Mouse (Mus musculus) erythroblast, adult 5-6 weeks (primary cell): ENCODE results near the gene Fcho1. TPM values are rescaled to one million over a fixed set of nuclear protein-coding genes. Genes with fewer than 3 reads are reported as not detected.

Source experiments
- ATAC-seq: replicated peaks from 2 replicates; pipeline ENCODE4 v1.8.0; 2016; ENCODE audit warnings: moderate number of reproducible peaks, mild to moderate bottlenecking, moderate TSS enrichment, inconsistent platforms; ENCODE audit not compliant: poor library complexity, low FRiP score, severe bottlenecking
- total RNA-seq, 2 experiments: library from RNA; stranded (forward) in 1 of 2; stranded (reverse) in 1 of 2; fragments of 150-400 nt in 1 of 2; fragments of 200-764, 138-1000 nt in 1 of 2; gene quantifications; 2 replicates each; pipeline versions ENCODE4 v1.2.3 to v1.2.4; 2015 to 2017; ENCODE audit warnings: low replicate concordance in 2 of 2

Gene Fcho1
- total RNA-seq, 2 experiments from 2014 or later: 20.2 to 44.8 TPM

DNA sequence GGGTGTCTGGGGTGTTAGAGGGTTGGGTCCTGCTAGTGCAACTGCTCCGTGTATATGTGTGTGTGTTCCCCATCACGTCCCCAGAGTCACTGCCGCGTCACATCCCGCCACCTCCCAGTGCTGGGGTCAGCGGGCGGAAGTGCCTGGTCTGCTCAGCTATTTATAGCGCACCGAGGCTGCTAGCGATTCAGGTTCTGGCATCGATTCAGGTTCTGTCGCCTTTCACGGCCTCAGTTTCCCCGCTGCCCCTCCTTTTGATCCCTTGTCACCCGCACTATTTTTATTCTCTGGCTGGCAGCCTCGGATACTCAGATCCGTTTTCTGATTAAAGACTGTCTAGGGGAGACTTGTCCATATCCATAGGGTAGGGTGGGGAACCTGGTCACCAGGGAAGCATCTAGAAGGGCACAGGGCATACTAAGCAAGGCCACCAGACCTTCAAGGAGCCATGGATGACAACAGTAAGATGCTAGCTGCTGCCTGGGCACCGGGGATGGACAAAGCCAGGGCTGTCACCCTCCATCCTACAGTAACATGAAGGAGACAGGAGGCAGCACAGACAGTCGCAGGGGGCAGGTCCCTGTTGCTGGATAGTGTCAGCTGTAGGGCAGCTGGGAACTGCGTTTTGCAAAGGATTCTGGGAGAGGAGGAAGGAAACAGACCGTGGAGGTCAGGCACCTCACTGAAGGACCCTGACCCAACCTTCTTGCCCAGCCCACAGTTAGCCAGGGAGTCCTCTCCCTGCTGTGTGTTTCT is 57.1 kb downstream of the Fcho1 start:
- no peak for ATAC-seq

DNA sequence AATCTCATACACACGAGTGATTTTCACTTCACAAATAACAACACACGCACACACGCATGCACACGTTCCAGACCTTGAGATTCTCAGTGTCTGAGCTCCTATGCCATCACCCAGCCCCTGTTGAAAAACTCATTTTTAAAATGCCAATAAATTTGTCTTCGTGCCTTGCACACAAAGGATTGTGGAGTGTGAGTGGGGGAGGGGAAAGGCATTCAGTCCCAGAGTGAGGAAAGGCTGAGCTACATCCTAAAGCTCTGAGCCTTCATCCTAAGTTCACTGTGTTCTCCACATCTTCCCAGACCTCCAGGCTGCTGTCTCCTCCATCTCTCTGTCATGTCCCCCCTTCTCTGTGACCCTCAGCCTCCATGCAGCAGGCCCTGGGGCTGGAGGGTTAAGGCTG is 58.3 kb downstream of the Fcho1 start:
- ATAC-seq: no peak

DNA sequence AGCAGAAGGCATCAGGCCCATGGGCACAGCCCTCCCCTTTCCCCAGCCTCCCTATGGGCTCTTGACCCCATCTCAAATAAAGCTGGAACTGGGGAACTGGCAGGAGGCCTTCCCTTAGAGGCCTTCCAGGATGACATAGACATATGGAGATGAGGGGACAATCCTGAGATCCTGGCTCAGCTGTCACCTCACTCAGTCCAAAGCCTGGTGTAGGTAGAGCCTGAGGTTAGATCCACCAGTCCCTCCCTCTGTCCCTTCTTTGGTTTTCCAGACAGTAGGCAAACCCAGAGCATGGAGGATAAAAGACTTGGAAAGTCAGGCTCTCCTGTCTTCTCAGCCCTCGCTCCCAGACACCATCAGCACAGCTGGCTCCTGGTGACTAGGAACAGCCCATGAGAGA is 58.7 kb downstream of the Fcho1 start:
- ATAC-seq: no peak

DNA sequence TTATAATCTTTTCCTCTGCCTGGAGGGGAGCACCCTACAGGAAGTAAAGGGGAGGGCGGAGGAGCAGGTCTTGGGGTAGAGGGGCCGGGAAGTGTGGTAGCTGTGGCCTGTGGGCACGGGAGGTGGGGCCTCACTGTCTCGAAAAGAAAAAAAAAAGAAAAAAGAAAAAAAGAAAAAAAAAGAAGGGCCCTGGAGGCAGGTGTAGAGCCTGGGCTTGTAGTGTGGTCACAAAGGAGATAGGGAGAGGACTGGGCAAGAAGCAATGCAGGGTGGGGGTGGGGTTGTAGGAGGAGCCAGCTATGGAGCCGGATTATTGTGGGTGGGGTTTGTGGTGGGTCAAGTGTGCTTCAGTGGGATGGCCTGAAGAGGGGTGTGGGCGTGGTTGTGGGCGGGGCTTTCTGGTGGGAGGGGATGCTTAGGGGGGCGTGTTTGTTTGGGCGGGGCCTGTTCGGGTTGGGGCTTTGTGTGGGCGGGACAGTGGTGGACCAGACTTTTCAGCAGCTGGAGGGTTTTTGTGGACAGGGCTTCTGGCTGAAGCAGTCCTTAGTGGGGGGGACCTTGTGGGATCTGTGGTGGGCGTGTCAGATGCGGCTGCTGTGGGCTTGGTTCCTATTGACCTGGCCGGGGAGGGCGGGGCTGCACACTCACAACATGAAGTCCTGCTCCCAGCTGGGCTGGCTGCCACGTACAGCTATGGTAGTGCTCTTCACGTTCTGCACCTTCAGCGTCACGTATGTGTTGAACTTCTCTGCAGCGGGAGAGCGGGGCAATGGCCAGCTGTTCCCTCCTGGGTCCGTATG is 60.0 kb downstream of the Fcho1 start:
- no peak for ATAC-seq

DNA sequence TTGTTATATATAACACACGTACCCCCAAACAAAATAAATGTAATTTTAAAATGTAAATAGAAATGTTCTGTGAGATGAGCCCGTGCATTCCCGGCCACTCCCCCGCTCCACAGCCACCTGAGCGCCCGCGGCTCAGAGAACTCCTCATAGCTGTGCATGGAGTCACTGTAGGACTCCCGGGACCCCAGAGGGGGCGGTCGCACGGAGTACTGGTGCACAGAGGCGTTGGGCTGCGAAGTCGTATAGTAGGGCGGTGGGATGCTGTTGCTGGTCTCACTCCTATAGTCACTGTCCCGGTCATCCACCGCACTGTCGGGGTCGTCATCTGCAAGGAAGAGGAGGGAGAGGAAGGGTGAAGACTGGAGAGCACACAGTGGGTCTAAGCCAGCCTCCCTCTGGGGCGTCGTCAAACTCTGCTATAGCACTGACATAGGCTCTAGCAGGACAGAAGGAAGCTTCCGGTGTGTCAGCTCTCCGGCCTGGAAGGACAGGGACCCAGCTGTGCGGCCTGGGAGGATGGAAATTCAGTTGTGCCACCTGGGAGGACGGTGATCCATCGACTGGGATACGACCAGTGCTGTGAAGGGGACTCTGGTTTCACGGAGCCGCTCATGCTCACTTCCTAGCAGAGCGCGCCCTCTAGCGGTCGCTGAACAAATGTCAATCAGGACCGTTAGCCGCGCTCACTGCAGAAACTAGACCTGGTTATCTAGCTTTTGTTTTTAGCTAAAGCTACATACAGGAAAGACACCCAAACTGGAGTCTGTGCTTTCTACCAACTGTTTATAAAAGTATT is 65.0 kb downstream of the Fcho1 start:
- ATAC-seq: peak; percentile 70

DNA sequence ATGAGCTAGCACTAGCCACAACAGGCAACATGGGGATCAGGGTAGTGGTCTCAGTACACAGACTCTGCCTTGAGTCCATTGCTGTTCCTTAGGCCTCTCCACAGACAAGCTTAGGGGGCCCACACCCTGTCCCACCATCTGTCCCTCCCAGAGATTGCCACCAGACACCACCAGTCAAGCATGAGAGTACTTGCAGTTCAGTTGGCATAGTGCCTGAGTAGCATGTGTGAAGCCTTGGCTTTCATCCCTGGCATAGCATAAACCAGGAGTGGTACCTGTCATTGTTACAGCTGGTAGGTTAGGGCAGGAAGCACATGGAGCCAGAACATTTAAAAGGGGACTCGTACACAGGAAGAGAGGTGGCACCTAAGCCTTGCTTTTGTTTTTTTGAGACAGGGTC is 65.8 kb downstream of the Fcho1 start:
- no peak for ATAC-seq

DNA sequence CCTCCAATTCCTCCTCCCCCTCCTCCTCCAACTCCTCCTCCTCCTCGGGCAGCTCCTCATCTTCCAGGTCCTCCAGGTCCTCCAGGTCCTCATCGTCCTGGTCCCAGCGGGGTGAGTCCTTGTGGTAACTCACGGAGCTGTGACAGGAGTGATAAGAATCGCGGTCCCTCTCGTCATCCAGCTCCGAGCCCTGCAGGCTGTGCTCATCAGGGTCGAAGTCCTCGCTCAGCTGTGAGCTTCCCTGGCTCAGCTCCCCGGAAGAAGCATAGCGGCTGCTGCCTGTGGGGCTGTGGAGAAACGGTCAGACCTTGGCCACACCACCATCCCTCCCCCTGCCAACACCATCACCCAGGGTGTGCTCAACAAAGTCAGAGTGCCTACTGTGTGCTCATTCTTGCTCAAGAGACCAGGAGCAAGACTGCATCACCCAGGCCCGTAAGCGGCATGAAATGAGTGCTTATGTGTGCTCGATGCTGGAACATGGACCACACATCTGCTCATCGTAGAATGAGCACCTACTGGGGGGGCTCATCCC is 66.9 kb downstream of the Fcho1 start:
- no peak for ATAC-seq

Other genes with a start within 250 kb of the Fcho1 start
- 0.21 TPM in 1 of 2 replicates, not detected in the other for gene Ano8, start 239.8 kb downstream of the Fcho1 start, total RNA-seq (2015; ENCODE audit: low replicate concordance)
- gene Ano8, start 239.8 kb downstream of the Fcho1 start, total RNA-seq (2017; ENCODE audit: low replicate concordance): 0.14 TPM in 1 of 2 replicates, not detected in the other
- gene Gtpbp3, start 237.6 kb downstream of the Fcho1 start, total RNA-seq (2015; ENCODE audit: low replicate concordance): 0.58 and 3.1 TPM in 2 replicates
- gene Gtpbp3, start 237.6 kb downstream of the Fcho1 start, total RNA-seq (2017; ENCODE audit: low replicate concordance): 1.7 and 3.9 TPM in 2 replicates
- 0.84 TPM in 1 of 2 replicates, not detected in the other for gene Plvap, start 214.0 kb downstream of the Fcho1 start, total RNA-seq (2015; ENCODE audit: low replicate concordance)
- 0.26 TPM in 1 of 2 replicates, not detected in the other for gene Plvap, start 214.0 kb downstream of the Fcho1 start, total RNA-seq (2017; ENCODE audit: low replicate concordance)
- not detected in 2 replicates for gene Ccdc194, start 200.0 kb downstream of the Fcho1 start, total RNA-seq (2015; ENCODE audit: low replicate concordance)
- not detected in 2 replicates for gene Ccdc194, start 200.0 kb downstream of the Fcho1 start, total RNA-seq (2017; ENCODE audit: low replicate concordance)
- 5.6 and 7.7 TPM in 2 replicates for gene Bst2, start 188.3 kb downstream of the Fcho1 start, total RNA-seq (2015; ENCODE audit: low replicate concordance)
- 8.2 and 10.1 TPM in 2 replicates for gene Bst2, start 188.3 kb downstream of the Fcho1 start, total RNA-seq (2017; ENCODE audit: low replicate concordance)
- 11.3 and 18.6 TPM in 2 replicates for gene Mvb12a, start 182.8 kb downstream of the Fcho1 start, total RNA-seq (2015; ENCODE audit: low replicate concordance)
- gene Mvb12a, start 182.8 kb downstream of the Fcho1 start, total RNA-seq (2017; ENCODE audit: low replicate concordance): 5.0 and 9.1 TPM in 2 replicates
- gene Tmem221, start 166.8 kb downstream of the Fcho1 start, total RNA-seq (2015; ENCODE audit: low replicate concordance): not detected in 2 replicates
- not detected in 2 replicates for gene Tmem221, start 166.8 kb downstream of the Fcho1 start, total RNA-seq (2017; ENCODE audit: low replicate concordance)
- gene Nxnl1, start 159.1 kb downstream of the Fcho1 start, total RNA-seq (2015; ENCODE audit: low replicate concordance): not detected in 2 replicates
- gene Nxnl1, start 159.1 kb downstream of the Fcho1 start, total RNA-seq (2017; ENCODE audit: low replicate concordance): not detected in 2 replicates
- 0.42 and 1.2 TPM in 2 replicates for gene Slc27a1, start 156.8 kb downstream of the Fcho1 start, total RNA-seq (2015; ENCODE audit: low replicate concordance)
- gene Slc27a1, start 156.8 kb downstream of the Fcho1 start, total RNA-seq (2017; ENCODE audit: low replicate concordance): 0.51 TPM in 1 of 2 replicates, not detected in the other
- 24.0 and 27.4 TPM in 2 replicates for gene Pgls, start 133.5 kb downstream of the Fcho1 start, total RNA-seq (2015; ENCODE audit: low replicate concordance)
- 13.5 and 23.2 TPM in 2 replicates for gene Pgls, start 133.5 kb downstream of the Fcho1 start, total RNA-seq (2017; ENCODE audit: low replicate concordance)
- gene Fam129c, start 128.1 kb downstream of the Fcho1 start, total RNA-seq (2015; ENCODE audit: low replicate concordance): not detected in 2 replicates
- gene Fam129c, start 128.1 kb downstream of the Fcho1 start, total RNA-seq (2017; ENCODE audit: low replicate concordance): not detected in 2 replicates
- gene Colgalt1, start 114.7 kb downstream of the Fcho1 start, total RNA-seq (2015; ENCODE audit: low replicate concordance): 9.8 and 19.9 TPM in 2 replicates
- 9.6 and 10.8 TPM in 2 replicates for gene Colgalt1, start 114.7 kb downstream of the Fcho1 start, total RNA-seq (2017; ENCODE audit: low replicate concordance)
- not detected in 2 replicates for gene Unc13a, start 54.0 kb downstream of the Fcho1 start, total RNA-seq (2015; ENCODE audit: low replicate concordance)
- gene Unc13a, start 54.0 kb downstream of the Fcho1 start, total RNA-seq (2017; ENCODE audit: low replicate concordance): 0.17 and 2.4 TPM in 2 replicates
- gene Jak3, start 49.4 kb downstream of the Fcho1 start, total RNA-seq (2015; ENCODE audit: low replicate concordance): 1.2 and 1.9 TPM in 2 replicates
- 0.43 and 1.4 TPM in 2 replicates for gene Jak3, start 49.4 kb downstream of the Fcho1 start, total RNA-seq (2017; ENCODE audit: low replicate concordance)
- 8.5 TPM in 1 of 2 replicates, not detected in the other for gene Insl3, start 36.5 kb downstream of the Fcho1 start, total RNA-seq (2015; ENCODE audit: low replicate concordance)
- not detected in 2 replicates for gene Insl3, start 36.5 kb downstream of the Fcho1 start, total RNA-seq (2017; ENCODE audit: low replicate concordance)
- 6.1 and 16.5 TPM in 2 replicates for gene B3gnt3, start 23.9 kb downstream of the Fcho1 start, total RNA-seq (2015; ENCODE audit: low replicate concordance)
- 11.2 and 12.9 TPM in 2 replicates for gene B3gnt3, start 23.9 kb downstream of the Fcho1 start, total RNA-seq (2017; ENCODE audit: low replicate concordance)
- 1.3 and 2.9 TPM in 2 replicates for gene Zfp709, start 156.3 kb upstream of the Fcho1 start, total RNA-seq (2015; ENCODE audit: low replicate concordance)
- gene Zfp709, start 156.3 kb upstream of the Fcho1 start, total RNA-seq (2017; ENCODE audit: low replicate concordance): 1.3 and 2.5 TPM in 2 replicates
- 2.1 TPM in 1 of 2 replicates, not detected in the other for gene Zfp882, start 182.9 kb upstream of the Fcho1 start, total RNA-seq (2015; ENCODE audit: low replicate concordance)
- gene Zfp882, start 182.9 kb upstream of the Fcho1 start, total RNA-seq (2017; ENCODE audit: low replicate concordance): 2.0 and 3.3 TPM in 2 replicates
- 9.2 and 10.4 TPM in 2 replicates for gene Zfp617, start 182.9 kb upstream of the Fcho1 start, total RNA-seq (2015; ENCODE audit: low replicate concordance)
- gene Zfp617, start 182.9 kb upstream of the Fcho1 start, total RNA-seq (2017; ENCODE audit: low replicate concordance): 5.5 and 6.8 TPM in 2 replicates
- 11.7 and 15.8 TPM in 2 replicates for gene Zfp961, start 225.3 kb upstream of the Fcho1 start, total RNA-seq (2015; ENCODE audit: low replicate concordance)
- 8.6 and 9.1 TPM in 2 replicates for gene Zfp961, start 225.3 kb upstream of the Fcho1 start, total RNA-seq (2017; ENCODE audit: low replicate concordance)